Mouse (Mus musculus) adrenal gland, adult (tissue): ENCODE data around the gene Dctn5.

Experiments used
- DNase-seq, 2 experiments: peaks; one replicate each; pipeline ENCODE4 v3.0.0; 2022 to 2023; ENCODE audit warnings: low spot score in 1 of 2; ENCODE audit not compliant: inconsistent age in 2 of 2

Dctn5 gene

DNA sequence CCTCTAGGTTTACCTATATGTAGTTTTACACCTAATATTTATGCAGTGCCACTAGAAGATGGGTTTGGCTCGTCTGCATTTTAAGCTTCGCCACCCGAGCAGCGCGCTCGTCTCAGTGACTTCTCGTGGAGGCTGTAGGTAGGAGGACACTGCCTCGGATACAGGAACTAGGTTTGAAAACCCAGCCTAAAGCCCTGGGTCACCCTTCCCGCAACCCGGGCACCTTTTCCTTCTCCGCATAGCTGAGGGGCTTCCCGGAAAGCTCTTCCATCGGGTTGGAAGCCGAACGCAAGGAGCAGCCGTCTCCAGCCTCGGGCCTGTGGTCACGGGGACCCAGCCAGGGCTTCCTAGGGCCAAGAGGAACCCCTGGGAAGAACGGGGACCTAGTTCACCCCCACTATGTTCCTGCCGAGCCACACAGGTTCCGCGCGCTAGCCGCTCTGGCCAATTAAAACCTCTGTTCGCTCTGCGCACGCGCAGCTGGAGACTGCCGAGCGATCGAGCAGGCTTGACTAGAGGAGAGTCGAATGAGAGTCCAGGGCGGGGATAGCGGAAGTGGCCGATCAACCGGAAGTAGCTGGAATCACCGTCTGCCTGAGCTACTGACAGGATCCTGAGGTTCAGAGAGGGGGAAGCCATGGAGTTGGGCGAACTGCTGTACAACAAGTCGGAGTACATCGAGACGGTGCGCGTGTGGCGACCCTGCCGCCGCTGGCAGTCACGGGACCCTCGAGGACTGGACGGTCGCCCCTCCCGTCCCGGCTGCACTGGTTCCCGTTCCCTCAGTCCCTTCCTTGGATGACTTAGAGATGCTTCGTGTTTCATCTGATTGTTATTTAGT lies at the start of gene Dctn5, which contains the start of gene Palb2:
TSS of gene Dctn5 (plus strand) at position 545 of the 841 bp plus-strand sequence.
TSS of gene Palb2 (minus strand) at position 489 of the 841 bp plus-strand sequence.
- peak; percentile 98 to 99 for DNase-seq

GRCm38 (mm10) chr7:122087195-122087982 lies 45.5 kb upstream of the Dctn5 start:
- DNase-seq, result peak in 1 of 2 experiments; percentile 35

DNA sequence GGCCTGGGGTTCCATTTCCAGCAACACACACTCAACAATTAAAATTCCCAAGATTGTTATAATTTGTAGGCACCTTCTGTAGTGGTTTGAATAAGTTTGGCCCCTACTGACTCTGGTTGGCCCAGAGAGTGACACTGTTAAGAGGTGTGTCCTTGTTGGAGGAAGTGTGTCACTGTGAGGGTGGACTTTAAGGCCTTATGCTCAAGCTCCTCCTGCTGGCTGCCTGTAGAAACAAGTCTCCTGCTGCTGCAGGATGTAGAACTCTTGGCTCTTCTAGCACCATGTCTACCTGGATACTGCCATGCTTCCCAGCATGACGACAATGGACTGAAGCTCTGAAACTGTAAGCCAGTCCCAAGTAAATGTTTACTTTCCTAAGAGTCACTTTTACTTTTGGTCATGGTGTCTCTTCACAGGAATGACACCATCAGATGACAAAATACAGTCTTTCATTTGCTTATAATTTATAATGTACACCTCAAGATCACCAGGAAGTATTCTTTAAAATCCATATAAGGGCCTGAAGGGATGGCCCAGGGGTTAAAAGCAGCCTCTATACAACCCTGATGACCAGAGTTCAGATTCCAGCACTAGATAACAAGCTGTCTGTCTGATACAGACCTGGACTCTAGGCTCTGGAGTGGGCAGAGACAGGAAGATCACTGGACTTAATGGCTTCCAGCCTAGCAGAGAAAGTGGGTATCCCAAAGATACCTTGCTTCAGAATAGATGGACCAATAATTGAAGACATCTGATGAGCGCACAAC lies 38.1 kb upstream of the Dctn5 start:
- DNase-seq, result peak in 1 of 2 experiments; percentile 24

DNA sequence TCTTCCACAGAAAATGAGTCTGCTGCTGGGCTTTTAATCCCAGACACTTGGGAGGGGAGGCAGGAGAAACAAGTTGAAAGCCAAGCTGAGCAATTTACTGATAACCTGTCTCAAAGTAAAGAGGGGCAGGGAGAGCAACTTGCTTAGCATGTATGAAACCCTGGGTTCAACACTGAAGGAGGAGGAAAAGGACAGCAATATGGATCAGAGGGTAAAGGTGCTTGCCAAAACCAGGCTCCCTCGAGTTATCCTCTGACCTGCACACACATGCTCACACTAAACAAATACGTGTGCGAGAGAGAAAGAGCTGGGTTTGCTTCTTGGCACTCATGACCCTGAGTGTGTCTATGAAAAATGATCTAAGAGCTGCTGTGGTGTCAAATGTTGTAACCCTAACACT lies 34.8 kb upstream of the Dctn5 start:
- no peak for DNase-seq

GRCm38 (mm10) chr7:122099222-122099621 lies 33.6 kb upstream of the Dctn5 start:
- peak; percentile 31 to 75 for DNase-seq

DNA sequence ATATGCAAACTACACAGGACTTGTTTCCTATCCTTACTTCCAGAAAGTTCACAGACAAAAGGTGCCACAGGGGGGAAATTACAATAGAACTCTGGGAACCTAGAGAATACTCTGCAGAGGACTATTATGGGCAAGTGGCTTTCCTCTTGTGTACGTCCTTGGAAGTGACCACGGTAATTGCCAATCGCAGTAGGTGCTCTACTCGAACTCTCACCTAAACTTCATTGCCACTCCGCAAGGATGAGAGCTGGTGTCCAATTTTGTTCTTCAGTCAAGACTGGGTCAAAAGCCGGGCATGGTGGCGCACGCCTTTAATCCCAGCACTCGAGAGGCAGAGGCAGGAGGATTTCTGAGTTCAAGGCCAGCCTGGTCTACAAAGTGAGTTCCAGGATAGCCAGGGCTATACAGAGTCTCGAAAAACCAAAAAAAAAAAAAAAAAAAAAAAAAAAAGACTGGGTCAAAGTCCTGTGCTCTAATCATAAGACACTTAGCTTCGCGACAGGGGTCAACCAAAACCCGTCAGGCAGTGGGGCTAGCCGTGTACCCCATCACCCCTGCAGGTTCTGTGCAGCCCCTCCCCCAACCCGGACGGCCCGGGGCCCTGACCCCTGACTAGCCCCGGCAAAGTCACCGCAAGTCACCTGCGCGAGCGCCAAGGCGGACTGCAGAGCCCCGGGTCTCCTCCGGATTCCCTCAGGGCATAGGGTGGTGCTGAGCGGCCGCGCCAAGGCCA lies 31.7 kb upstream of the Dctn5 start:
- peak in 1 of 2 experiments; percentile 61 for DNase-seq

GRCm38 (mm10) chr7:122101747-122102244 lies 31.0 kb upstream of the Dctn5 start, which contains the start of gene Ndufab1:
Gene Ndufab1 (minus strand): TSS chr7:122101886.
- DNase-seq, result peak; percentile 90 to 96

- no peak for DNase-seq
Observed at GRCm38 (mm10) chr7:122108206-122108605, 24.6 kb upstream of the Dctn5 start.

GRCm38 (mm10) chr7:122123518-122123917 lies 9.3 kb upstream of the Dctn5 start:
- no peak for DNase-seq

- no peak for DNase-seq
Observed at GRCm38 (mm10) chr7:122125636-122126035, 7.2 kb upstream of the Dctn5 start.

- DNase-seq, result peak in 1 of 2 experiments; percentile 43
Observed at GRCm38 (mm10) chr7:122126946-122127345, 5.9 kb upstream of the Dctn5 start.

DNA sequence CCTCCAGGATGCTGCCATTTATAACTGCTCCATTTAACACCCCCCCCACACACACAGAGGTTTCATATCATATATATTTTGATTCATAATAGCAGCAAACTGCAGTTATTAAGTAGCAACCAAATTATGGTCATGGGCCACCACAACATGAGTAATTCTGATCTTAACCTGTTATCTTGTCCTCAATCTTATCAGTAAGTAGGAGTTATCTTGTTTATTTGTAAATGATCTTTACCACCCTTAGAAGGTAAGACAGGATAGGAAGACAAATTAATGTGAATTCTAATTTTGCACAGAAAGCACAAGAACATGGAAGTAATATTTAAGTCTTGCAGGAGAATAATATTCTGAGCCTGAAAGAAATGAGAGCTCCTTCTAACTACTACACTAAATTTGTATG lies 1.0 kb upstream of the Dctn5 start:
- DNase-seq, result no peak

- no peak for DNase-seq
Observed at GRCm38 (mm10) chr7:122133338-122133625, 441 bp downstream of the Dctn5 start.

DNA sequence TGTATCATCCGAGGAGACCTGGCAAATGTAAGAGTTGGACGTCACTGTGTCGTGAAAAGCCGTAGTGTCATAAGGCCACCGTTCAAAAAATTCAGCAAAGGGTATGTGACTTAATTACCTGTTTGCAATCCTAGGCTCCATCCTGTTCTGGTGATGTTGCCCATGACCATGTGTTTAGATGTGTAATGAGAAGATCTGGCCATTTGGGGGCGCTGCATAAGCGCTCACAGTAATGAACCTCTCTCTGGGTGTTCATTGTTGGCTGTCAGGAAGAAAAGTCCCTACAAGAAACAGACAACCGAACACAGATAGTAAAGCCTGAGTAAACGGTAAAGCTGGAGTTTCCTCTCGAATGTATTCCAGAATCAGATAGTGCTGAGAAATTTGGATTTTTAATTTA lies 2.2 kb downstream of the Dctn5 start:
- DNase-seq, result peak in 1 of 2 experiments; percentile 41

DNA sequence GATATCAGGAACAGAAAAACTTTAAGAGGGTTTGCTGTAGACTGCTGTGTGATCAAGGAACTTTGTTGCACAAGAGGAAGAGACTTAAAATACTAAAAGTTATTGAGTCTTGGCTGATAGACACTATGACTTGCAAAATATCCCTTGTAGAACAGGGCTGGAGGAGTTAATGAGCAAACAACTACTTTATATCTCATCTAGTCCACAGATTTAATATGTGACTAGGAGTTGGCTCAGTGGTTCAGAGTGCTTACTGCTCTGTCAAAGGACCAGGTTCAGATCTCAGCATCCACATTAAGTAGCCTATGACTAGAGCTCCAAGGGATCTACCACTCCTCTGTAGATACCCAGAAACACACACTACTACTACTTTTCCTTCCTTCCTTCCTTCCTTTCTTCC lies 4.2 kb downstream of the Dctn5 start:
- no peak for DNase-seq

- DNase-seq, result no peak
Observed at GRCm38 (mm10) chr7:122138190-122138589, 5.3 kb downstream of the Dctn5 start.

DNA sequence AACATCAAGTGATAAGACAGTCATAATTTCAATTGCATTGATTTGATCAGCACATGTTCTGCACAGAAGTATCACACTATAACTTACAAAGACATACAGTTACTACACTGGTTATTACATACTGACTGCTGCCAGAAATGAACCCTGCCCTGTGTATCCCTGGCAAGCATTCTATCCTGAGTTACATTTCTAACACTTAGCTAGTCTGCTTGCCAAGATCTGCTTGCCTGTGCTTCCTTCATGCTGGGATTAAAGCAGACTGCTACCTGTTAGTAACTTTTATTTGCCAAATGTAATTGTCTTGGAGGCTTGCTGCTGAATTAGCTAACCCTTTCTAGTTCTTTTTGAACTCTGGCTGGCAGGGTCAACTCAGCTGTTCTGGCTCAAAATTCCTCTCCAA lies 8.2 kb downstream of the Dctn5 start:
- no peak for DNase-seq

DNA sequence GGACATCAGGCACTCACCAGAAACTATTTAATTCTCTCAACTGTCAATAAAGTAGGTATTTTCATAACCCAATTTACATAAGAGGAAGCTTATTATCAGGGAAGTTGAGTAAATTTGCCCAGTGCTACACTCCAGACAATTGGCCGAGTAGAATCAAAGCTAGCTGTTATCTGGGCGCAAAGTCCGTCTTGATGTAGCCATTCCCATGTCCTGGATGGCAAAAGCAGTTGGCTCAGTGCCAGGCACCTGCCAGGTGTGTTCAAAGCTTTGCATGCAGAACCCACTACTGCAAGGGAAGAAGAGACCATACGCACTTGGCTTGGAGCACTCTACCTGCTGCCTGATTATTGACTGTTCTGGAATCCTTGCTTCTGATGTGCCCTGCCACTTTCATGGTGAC lies 19.6 kb downstream of the Dctn5 start:
- no peak for DNase-seq

- DNase-seq, result no peak
Observed at GRCm38 (mm10) chr7:122158488-122158887, 25.6 kb downstream of the Dctn5 start.
